Mouse (Mus musculus) megakaryocyte-erythroid progenitor cell, adult 5 weeks (primary cell): ENCODE measurements around the gene Cmya5. TPM values are rescaled to one million over a fixed set of nuclear protein-coding genes. Genes with fewer than 3 reads are reported as not detected.

Source experiments
- polyA plus RNA-seq: library from polyadenylated mRNA; stranded (reverse); fragments of >175 nt; gene quantifications from 2 replicates; pipeline ENCODE4 v1.2.3, GENCODE M21; 2012

Cmya5 gene
- polyA plus RNA-seq, result 0.02 and 0.03 TPM in 2 replicates

DNA sequence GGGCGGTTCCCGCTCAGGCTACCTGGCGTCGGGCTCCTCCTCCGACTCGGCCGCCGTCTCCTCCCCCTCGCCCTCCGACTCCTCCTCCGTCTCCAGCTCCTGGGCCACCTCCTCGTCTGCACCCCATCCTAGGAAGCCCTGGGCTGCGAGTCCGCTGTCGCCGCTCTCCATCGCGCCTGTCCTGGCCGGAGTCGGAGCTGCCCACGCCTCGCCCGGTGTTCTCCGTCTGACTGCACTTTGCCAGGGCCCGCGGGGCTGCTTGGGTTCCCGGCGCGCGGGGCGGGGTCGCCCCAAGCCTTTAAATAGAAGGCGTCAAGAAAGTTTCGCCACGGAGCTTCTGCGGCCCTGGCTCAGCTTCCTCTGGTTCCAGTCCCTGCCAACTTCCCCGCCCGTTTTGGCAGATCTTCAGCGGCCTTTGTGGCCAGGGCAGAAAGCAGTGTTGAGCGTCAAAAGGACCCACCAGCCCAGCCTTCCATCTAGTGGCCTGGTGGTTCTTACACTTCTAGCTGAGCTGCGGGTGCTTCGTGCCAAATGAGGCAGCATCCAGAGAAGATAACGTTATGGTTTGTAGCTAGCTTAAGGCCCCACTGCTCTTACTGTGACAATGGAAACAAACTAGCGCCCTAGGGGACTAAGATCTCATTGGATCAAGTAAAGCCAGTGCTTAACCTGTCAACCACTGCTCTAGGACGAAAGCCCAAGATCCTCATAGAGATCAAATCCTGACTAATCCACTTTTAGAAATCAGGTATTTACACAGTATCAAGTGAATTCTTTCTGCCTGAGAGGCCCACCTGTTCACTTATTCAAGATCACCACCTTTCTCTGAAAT, at the start of gene Cmya5:
Cmya5 (minus strand) TSS at position 389 of the 832 bp plus-strand sequence.

DNA sequence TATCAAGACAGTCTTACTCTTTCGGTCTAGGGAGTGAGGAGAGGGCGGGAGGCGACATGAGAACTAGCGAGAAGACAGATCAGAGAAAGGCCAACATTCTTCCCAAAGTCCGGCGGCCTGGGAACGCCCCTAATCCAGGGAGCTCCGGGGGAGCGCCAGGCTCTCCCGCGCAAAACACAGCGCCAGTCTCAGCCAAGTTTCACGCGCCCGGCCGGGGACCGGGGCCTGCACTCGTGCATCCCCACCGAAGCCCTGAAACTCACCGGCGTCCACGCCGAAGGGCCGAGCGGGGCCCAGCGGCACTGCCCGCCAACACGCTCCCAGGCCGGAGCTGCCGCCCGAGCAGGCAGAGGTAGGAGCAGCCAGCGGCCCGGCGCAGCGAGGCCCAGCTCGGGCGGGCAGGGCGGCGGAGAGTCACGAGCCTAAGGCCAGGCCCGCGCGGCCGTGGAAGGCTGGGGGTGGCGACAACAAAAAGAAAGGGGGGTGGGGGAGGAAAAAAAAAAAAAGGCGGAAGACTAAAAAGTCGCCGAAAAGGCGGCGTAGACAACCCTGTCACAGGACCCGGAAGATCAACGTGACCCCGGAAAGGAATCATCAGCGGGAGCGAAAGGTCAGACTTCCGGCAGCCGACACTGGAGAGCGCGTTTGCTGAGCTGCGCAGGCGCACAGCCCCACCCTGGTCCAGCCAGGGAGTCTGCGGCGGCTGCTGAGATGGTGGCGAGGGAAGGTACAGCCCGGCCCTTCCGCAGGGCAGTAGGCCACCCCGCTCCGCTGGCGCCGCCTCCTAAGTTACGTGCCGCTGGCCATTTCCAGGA, 47.5 kb upstream of the Cmya5 start, which contains the start of gene Tent2:
Tent2 (minus strand) TSS at position 555 of the 815 bp plus-strand sequence.

Other genes with a start within 250 kb of the Cmya5 start
- 25.5 and 34.0 TPM in 2 replicates for gene Tent2, start 47.7 kb upstream of the Cmya5 start, polyA plus RNA-seq
- 3.8 and 4.4 TPM in 2 replicates for gene Homer1, start 154.9 kb upstream of the Cmya5 start, polyA plus RNA-seq